Comparison of ENCODE assay signal across 24 mouse cellular contexts in the genomic region with DNA sequence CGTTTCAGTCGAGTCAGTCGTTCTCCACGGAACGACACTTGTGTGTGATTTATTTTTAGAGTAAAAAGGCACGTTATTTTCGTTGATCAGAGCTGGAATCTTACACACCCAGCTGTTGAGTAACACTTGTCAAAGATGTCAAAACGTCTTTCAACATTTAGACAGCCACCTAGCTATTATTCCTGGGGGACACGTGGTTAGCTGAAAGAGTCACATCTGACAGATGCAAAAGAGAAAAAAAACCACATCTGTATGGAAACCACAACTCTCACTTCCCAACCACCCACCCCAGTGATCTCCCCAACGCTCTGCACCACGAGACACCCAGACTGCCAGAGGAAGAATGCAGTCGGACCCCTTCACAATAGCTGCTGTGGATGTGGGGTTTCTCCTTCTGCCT. TPM values are rescaled to one million over a fixed set of nuclear protein-coding genes. Genes with fewer than 3 reads are reported as not detected.
DNase-seq lines count a peak whose midpoint lies in the region; ATAC-seq and TF ChIP-seq lines count a peak whose summit lies in the region.
"Had no signal": no experiment of that assay in that cellular context is flagged by ENCODE, and none has a peak within 500 bp of the region (broad histone marks: within the 10 kb centered on the region; RNA-seq: fewer than 3 reads in every experiment).

No protein-coding gene starts in this region.

- peaks cover 37% of the 10 kb centered on the region for H3K4me1 ChIP-seq in heart, embryonic 12.5 days (replicated peaks)
- H3K4me1 ChIP-seq: intestine, embryonic 15.5 days; limb, embryonic 12.5 days; liver, embryonic 15.5 days had no signal

- H3K4me2 ChIP-seq in heart, embryonic 12.5 days, result peak overlapping the region; percentile 25; the same call in 1 of the 2 replicates
- H3K4me2 ChIP-seq: hindbrain, embryonic 14.5 days; intestine, embryonic 15.5 days; limb, embryonic 12.5 days; neural tube, embryonic 15.5 days had no signal

- no peak overlapping the region for H3K9ac ChIP-seq in heart, embryonic 12.5 days
- H3K9ac ChIP-seq: hindbrain, embryonic 14.5 days; intestine, embryonic 15.5 days; limb, embryonic 12.5 days; liver, embryonic 15.5 days; neural tube, embryonic 15.5 days had no signal

- H3K27me3 ChIP-seq in heart, embryonic 12.5 days (replicated peaks), result no peaks in the 10 kb centered on the region
- H3K27me3 ChIP-seq: intestine, embryonic 15.5 days; limb, embryonic 12.5 days; liver, embryonic 15.5 days; neural tube, embryonic 15.5 days had no signal

- peaks cover 9% of the 10 kb centered on the region for H3K36me3 ChIP-seq in heart, embryonic 12.5 days
- H3K36me3 ChIP-seq: intestine, embryonic 15.5 days; limb, embryonic 12.5 days; liver, embryonic 15.5 days; neural tube, embryonic 15.5 days had no signal

- 43% methylated on average over 12 of the region's 12 CpGs for WGBS in heart, embryonic 12.5 days

- ATAC-seq in heart, embryonic 12.5 days (ENCODE audit: insufficient number of reproducible peaks, low FRiP score), result no peak
- ATAC-seq: forebrain, embryonic 14.5 days; intestine, embryonic 15.5 days; midbrain, embryonic 16.5 days; Patski had no signal

- no peak for DNase-seq in heart, postnatal 4 days
- DNase-seq in thymus, postnatal 0 days (ENCODE audit: low spot score), result peak; percentile 61
- no peak for DNase-seq in thymus, postnatal 4 days
- DNase-seq in brain, embryonic 14.5 days (ENCODE audit: low read depth), result peak; percentile 8
- DNase-seq in skeletal muscle tissue, adult 2 months (ENCODE audit: low read depth, low spot score), result peak; percentile 2
- DNase-seq in kidney, postnatal 36 days, result no peak
- no peak for DNase-seq in cerebellum, postnatal 36 days
- DNase-seq: adrenal gland, adult 8-10 months; cerebellum, adult 11-12 months; cerebellum, postnatal 14 days; gastrocnemius, postnatal 25 days; kidney, postnatal 25 days; layer of hippocampus, adult 9-11 months; lung, postnatal 14 days; right cerebral cortex, postnatal 4 days had no signal

- no peak for TF ChIP-seq POLR2A in brain, embryonic 14.5 days (IDR thresholded peaks at IDR 0.05; ENCODE audit: borderline replicate concordance, extremely low read depth, insufficient read depth, insufficient read length, poor library complexity, severe bottlenecking)

- H3K4me3 ChIP-seq in heart, embryonic 12.5 days, result no peak overlapping the region
- H3K4me3 ChIP-seq: intestine, embryonic 15.5 days; limb, embryonic 12.5 days; liver, embryonic 15.5 days; neural tube, embryonic 15.5 days had no signal

- no peak overlapping the region for H3K27ac ChIP-seq in heart, embryonic 12.5 days (ENCODE audit: poor library complexity, severe bottlenecking)
- H3K27ac ChIP-seq: hindbrain, embryonic 14.5 days; intestine, embryonic 15.5 days; limb, embryonic 12.5 days; liver, embryonic 15.5 days; neural tube, embryonic 15.5 days had no signal

- TF ChIP-seq CTCF in brain, embryonic 14.5 days (IDR thresholded peaks at IDR 0.05; ENCODE audit: borderline replicate concordance, extremely low read depth, insufficient read depth, insufficient read length), result no peak

- 0 out of 2 replicates have a peak, but pooled peaks cover 3% of the 10 kb centered on the region for H3K9me3 ChIP-seq in heart, embryonic 12.5 days (replicated peaks)
- H3K9me3 ChIP-seq: intestine, embryonic 15.5 days; limb, embryonic 12.5 days; liver, embryonic 15.5 days; neural tube, embryonic 15.5 days had no signal

RNA-seq across cellular contexts. Expression of gene Tmem108, which starts 21.5 kb away (rescaled TPM):
- polyA plus RNA-seq in heart, embryonic 12.5 days (2016; fragmentation: Nextera tagmentation; extraction: Ambion mirVana), result 97.5 and 105 TPM in 2 replicates
- total RNA-seq in heart, postnatal 4 days (2021), result 10 to 100 TPM; 17.6 to 21.9 TPM
- 11.3 and 11.9 TPM in 2 replicates for polyA plus RNA-seq in thymus, postnatal 0 days (2015; fragmentation: Nextera tagmentation; extraction: Ambion mirVana)
- 28.2 and 34.8 TPM in 2 replicates for polyA plus RNA-seq in brain, embryonic 14.5 days (2012; rRNA removed)
- total RNA-seq: gastrocnemius, postnatal 25 days had no signal
- polyA plus RNA-seq: Patski had no signal

Comparison
In these comparisons a context has a peak if more than half of its experiments do, and no peak if none do; other contexts are left out.
1. DNase-seq: peak in thymus, postnatal 0 days (single experiment), brain, embryonic 14.5 days (single experiment) and skeletal muscle tissue, adult 2 months (single experiment); none in heart, postnatal 4 days (single experiment), thymus, postnatal 4 days (single experiment), kidney, postnatal 36 days (0 of 2) and cerebellum, postnatal 36 days (0 of 2).